Mouse (Mus musculus) gastrocnemius, postnatal 14 days (tissue): ENCODE measurements at regions not wholly inside any gene's neighbourhood (a gene's known extent, or its start where the extent isn't known, plus 50 kb on each side); places are given as distances from the start of the nearest gene placed in this dataset.

Source experiments
- DNase-seq: peaks from one replicate; pipeline ENCODE4 v3.0.0; 2021; ENCODE audit warnings: mixed read lengths
- intact Hi-C: fragments of 180-260 bp; cut with DNase I; formaldehyde crosslinking; loops from one replicate; pipeline ENCODE4 v1.15.1; 2025; ENCODE audit warnings: low total_unique reads

DNA sequence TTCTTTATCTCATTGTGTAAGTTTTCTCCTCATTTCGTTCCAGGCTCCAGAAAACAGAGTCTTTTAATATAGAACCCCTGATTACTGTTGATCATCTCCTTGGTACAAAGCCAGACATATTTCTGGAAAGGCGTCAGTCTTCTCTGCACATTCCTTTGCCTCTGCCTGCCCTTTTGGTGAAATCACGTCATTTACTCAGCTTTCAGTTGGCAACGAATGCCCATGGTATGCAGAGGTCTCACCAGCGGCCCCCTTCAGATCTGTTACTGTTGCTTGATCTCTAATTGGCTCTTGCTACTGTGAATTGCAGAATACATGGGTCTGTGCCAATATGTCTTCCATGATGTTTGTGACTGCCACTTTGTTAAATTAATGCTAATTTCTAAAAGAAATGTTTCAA lies 412.0 kb upstream of the Pitx2 start:
- DNase-seq = no peak
- intact Hi-C loops = no loop called here

DNA sequence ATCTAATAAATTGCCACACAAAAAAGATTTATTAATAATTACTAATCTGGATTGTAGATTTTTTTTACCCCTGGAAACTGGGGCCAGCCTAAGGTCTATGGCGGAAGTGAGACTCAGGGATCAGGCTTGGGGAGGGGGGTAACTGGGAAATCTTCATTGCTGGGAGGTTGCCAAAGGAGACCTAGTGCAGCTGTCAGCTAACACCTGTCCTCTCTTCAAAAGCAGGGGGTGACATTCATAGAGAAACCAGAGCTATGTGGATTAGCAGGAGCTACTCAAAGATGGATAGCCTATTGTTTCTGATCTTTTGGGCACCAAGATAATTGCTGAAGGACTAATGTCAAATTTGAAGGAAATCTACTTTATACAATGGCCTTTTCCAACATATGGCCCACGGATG lies 403.7 kb upstream of the Pitx2 start:
- DNase-seq = no peak
- intact Hi-C loops = no loop called here

DNA sequence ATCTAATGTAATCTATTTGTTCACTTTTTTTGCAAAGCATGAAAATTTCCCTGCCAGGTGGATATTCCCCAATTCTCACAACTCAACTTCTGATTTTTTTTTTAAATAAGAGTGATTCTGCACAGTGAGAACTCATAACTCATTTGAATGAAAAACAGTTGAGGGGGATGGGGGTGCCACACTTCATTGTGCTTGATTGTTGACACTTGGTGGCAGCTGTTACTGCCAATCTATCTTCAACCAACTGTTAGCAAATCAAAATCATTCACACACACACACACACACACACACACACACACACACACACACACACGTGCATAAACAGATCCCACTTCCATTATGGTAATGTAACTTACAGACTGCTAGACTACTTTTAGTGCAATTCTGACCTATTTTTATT lies 401.8 kb upstream of the Pitx2 start:
- intact Hi-C loops = no loop called here
- no peak for DNase-seq

DNA sequence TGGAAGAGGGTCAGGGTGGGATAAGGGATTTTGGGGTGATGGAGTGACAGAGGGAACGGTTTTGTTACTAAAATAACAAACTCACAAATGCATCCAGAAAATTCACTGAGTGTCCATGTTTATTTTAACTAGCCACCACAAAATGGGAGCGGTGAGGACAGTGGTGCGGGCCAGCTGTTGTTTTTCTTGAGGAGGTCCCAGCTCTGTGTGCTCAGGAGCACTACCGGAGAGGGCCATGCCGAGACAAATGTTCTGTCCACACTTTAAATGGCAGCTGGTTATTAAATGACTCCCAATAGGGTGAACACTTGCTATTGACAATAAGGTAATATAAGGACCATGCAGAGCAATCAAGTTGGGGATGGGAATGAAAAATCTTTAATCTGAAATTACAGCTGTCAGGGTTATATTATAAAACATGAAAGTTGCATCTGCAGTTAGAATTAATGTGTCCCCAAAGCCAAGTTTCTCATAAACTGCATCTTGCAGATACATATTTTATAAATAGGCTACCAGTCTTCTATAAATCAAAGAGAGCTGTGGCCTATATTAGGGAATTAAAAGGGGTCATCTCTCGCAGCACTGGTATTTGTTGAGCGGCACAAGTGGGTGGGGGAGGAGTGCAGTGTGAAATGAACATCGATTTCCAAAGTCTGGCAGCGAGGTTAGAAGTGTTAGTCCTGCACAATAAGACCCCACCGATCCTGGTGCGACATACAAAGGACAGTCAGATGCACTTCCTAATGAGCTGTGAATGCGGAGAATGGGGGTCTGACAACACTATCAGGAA lies 370.1 kb upstream of the Pitx2 start:
- DNase-seq = no peak
- intact Hi-C loops = no loop called here

DNA sequence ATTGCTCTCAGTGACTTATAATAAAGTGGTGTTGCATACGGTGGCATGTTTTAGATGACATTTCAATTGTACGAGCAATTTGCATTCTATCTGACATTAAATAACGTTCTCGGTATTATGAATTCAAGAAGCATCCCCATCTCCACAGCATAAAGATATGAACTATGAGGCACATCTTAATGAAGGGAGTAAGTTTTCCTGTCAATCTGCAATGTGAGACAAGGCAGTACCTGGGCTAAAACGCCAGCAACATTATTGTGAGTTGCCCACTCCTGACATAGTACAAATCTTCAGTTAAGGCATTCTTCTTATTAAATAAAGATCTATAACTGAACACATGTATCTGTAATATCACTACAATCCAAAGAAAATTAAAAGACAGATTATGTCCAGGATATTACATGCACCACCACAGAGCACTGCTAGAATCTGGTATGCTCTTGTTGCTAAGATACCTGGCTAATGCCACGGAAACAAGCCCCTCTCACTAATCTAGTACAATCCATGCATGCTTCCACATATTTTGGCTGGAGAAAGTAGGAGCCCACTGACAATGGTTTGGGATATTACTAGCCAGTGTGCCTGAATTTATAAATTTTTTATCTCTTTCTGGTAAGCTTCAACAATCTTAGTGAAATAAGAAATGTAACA lies 349.2 kb upstream of the Pitx2 start:
- no peak for DNase-seq
- intact Hi-C loops = no loop called here

DNA sequence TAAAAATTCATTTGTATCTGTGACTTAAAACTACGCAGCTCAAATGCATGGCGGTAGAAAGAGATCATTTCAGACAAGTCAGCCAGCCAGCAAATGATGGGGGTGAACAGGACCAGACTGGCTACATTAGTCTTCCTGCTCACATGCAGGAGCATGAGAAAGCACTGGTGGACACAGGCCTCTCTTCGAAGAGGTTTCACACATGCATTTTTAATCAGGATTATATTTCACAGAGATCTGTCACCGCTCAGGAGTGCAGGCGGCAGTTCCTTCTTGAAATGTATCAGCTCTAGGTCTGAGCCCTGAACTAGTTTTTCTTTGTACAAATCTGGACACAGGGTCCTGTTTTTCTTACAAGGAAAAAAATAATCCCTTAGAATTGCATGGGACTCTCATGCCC lies 343.2 kb upstream of the Pitx2 start:
- no peak for DNase-seq
- intact Hi-C loops = no loop called here

DNA sequence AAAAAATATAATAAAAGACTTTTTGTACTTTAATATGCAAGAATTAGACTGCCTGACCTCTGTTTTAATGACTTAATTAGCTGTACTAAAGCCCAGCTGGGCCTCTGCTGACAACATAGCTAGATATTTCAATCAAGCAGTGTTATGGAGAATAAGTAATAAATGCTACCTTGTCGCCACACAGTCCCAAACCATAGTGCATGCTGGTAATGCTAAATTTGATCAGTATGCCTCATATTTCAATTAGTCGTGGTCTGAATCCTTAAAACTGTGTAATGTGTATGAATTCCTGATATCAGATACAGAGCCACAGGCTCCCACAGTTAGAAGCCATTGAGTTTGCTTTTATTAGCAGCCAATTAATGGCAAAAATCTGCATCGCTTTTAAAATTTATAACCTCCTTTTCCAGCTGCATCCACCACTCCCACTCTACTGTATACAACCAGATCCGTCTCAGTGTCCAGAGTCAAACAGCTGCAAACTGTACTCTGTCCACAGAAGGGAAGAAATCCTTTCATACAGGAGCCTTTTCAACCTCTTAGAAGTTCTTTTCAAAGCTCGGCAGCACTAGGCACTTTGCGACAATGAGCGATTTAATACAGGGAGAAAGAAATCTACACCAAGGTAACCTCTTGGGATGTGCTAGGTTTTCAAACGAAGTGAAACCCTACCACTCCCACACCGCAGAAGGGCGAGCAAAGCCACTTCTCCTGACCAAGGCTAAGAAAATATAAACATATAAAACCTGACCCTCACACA lies 317.8 kb upstream of the Pitx2 start:
- intact Hi-C loops = loop anchor here (10.0 kb wide), 1 partner anchor 313 kb away; the partner anchor contains the start of gene Pitx2
- DNase-seq = no peak

DNA sequence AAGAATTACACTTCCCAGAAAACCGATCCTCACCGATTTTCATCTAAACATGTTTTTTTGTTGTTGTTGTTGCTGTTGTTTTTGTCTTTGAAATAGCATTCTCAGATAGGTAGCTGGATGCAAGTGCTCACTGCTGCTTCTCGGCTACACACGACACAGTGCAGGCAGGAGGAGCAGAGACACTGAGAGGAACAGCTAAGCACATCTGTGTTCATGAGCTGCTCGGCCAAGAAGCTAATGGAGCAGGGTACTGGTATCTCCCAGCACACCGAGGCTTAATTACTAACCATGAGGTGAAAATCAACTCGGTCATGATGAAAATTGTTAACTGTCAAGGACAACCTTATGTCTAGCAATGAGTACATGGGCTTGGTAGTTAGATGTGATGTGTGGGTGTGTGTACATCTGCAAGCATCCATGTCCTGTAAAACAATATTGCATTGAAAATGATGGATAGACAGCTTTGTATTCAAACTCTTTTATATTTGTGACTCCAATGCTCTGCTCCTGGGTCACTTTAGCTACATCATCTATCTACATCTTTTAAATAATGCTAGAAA lies 316.0 kb upstream of the Pitx2 start:
- DNase-seq = no peak
- intact Hi-C loops = loop anchor here (10.0 kb wide), 1 partner anchor 311 kb away; the partner anchor contains the start of gene Pitx2

DNA sequence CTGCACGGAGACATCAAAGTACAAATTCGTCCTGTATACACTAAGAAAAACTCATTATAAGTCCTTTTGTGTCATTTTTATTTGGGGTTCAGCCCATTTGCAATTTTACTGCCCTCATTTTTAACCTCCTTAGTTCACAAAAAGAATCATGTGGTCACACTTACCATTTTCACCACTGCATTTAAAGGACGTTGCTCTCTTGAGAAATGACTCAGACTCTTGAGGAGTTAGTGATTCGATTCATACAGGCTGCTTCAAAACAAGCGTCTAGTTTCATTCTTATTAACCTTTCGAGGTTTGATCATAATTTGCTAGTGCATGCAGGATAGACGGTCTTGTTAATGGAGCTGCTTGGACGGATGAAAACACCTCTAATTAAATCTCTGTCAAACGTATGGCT lies 313.0 kb upstream of the Pitx2 start:
- no peak for DNase-seq
- intact Hi-C loops = loop anchor here (10.0 kb wide), 1 partner anchor 308 kb away; the partner anchor contains the start of gene Pitx2

DNA sequence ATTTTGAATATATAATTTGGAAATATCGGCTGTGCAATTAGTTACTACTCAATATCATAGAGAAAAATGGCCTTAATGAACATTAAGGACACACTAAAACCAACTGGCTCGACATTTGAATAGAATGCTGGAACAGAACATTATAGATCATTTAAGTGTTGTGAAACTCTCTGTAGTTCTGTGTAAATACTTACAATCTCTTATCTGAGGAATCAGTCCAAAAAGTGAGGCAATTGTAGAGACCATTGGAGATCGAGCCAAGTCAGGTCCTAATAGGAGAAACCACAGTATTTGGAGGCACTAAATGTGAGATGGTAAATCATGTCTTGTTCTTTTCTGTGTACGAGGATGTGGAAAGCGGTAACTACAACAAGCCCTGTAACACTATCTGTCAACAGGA lies 308.6 kb upstream of the Pitx2 start:
- intact Hi-C loops = no loop called here

DNA sequence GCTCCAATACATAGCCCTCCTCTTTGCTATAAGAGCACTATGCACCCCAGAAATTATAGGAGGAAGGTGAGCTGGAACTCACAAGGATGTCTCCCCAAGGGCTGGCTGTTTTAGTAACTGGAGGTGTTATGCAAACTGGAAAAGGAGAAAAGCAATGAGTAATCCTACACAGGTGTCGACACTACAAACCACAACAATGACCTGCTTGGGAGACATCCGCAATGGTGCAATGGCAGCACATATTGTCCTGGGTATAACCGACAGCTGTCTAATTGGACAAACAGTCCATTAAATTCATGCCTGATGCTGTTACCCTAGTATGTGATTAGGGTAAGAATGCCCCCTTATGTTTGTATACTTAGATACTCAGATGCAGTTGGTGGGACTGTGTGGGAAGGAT lies 303.1 kb upstream of the Pitx2 start:
- intact Hi-C loops = no loop called here
- DNase-seq = no peak

More for the DNA sequence above, 308.6 kb upstream of the Pitx2 start:
- DNase-seq = no peak

DNA sequence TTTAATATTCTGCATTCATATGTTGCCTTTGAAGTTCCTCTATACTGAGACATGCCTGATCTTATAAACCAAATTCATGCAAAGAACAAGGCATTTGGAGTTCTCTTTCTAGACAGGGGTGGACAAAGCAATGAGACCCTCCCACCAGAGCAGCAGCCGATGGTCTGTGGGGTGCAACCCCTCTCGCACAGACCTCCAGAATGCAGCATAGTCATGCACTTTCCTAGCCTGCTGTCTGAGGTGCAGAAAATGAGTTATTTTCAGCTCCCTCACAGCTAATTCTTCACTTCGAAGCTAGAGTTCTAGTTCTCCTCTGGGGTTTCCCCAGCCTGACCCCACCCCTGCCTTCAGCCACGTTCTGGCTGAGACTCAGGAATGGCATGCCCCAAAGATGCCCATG lies 288.6 kb upstream of the Pitx2 start:
- intact Hi-C loops = no loop called here
- DNase-seq = no peak

DNA sequence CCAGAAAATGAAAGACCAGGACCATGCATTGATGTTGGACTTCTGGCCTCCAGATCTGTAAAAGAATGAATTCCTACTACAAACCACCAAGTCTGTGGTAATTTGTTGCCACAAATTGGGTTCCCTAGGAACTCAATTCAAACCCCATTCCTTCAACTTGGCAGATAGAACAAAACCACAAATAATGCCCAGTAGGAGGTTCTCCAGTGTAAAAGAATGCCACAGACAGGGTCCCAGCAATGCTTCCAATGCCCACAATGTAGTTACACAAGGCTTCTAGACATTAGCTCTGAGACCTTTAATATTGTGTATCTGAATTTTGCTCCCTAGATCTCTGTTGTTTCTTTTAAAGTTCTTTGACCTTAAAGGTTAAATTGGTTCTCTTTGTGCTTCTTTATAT lies 278.2 kb upstream of the Pitx2 start:
- no peak for DNase-seq
- intact Hi-C loops = no loop called here

DNA sequence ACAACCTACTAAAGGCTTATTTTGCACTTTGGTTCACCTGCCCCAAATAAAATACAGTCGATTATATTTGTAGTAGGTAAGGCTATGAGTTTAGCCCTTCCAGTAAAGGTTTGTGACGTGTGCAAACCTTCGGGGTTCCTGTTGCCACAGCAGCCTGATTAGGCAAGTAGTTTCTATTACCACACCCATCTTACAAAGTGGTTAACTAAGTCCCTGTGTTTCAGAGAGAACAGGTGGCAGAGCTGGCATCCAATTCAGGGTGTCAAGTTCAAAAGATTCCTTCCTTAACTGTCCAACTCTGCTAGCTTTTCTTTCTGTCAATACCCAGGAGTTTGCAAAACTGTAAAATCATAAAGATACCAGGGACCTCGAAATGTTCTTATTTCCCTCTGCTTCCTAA lies 277.5 kb upstream of the Pitx2 start:
- intact Hi-C loops = no loop called here
- DNase-seq = no peak

DNA sequence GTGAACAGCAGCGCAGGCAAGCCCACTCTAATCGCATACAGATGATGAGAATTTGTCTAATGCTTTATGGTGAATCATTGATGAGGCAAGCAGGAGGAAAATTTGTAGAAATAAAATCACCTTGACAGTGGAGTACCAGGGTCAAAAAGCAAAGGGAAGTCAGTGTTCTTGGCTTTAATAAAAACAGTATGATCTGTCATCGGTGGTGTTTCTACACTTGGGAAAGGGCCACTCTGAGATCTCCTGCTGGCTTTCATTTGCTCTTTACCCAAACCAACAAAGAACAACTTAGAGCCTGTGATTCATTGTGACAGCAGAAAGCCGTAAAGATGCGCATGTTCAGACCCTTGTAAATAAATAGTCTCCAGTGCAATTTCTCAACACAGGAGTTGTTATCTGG lies 261.1 kb upstream of the Pitx2 start:
- no peak for DNase-seq
- intact Hi-C loops = no loop called here

DNA sequence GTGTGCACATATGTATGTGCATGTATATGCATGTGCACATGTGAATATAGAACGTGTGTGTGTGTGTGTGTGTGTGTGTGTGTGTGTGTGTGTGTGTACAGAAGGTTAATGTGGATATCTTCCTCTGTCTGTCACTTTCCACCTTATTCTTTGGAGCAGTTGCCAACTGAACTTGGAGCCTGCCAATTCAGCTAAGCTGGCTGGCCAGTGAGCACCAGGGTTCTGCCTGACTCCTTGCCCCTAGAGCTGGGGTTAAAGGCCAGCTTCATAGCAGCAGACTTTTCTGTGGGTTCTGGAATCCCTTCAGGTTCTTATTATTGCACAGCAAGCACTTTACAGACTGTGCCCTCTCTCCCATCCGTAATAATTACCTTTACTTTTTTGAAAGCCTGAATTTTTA lies 258.5 kb upstream of the Pitx2 start:
- no peak for DNase-seq
- intact Hi-C loops = no loop called here

DNA sequence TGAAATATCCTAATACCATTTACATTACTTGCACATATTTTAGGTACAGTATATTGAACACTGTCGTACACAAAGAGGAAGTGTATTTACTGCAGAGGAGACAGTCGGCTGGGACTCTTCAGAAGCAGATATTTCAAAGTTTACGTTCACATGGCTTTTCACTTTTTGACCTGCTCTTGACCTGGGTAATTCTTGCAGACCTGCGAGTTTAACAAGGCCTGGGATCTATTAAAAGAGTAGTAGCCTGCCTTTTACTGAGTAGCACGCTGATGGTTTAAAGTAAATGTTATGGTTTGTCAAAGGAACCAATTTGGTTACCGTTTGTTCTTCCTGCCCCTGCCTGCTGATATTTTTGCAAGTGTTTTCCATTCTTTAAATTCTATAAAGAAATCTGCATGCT lies 255.0 kb upstream of the Pitx2 start:
- intact Hi-C loops = no loop called here
- no peak for DNase-seq

DNA sequence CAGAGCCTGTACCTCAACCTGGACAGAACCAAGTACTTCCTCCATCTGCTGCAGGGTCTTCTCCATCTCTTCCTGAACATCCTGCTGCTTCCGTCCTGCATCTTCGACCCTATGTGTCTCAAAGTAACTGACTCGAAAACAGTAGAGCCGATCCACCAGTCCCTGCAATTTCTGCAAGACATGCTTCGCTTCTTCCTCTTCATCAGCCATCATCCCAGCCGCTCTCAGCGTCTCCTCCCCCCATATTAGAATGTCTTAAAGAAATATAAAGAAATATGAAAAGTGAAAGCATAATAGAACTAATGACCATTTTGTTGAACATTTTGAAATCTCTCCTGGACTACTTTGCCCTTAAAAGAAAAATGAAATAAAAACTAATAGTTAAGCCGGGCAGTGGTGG lies 244.8 kb upstream of the Pitx2 start:
- intact Hi-C loops = no loop called here
- DNase-seq = no peak

DNA sequence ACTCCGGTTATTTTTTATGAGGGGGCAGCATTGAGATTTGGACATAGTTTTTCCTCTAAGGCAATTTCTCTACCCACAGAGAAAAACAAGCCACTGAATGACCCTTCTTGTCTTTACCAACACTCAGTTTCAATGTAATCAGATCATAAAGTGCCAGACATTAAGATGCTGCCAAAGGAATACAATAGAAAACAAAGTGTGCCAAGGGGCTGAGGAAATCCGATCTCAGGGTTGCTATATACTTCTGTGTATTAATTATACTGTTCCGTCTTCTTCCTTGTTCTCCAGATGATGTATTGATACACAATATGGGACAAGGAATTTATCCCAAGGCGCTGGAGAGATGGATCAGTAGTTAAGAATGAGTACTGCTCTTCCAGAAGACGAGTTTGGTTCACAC lies 222.9 kb upstream of the Pitx2 start:
- intact Hi-C loops = no loop called here
- no peak for DNase-seq

DNA sequence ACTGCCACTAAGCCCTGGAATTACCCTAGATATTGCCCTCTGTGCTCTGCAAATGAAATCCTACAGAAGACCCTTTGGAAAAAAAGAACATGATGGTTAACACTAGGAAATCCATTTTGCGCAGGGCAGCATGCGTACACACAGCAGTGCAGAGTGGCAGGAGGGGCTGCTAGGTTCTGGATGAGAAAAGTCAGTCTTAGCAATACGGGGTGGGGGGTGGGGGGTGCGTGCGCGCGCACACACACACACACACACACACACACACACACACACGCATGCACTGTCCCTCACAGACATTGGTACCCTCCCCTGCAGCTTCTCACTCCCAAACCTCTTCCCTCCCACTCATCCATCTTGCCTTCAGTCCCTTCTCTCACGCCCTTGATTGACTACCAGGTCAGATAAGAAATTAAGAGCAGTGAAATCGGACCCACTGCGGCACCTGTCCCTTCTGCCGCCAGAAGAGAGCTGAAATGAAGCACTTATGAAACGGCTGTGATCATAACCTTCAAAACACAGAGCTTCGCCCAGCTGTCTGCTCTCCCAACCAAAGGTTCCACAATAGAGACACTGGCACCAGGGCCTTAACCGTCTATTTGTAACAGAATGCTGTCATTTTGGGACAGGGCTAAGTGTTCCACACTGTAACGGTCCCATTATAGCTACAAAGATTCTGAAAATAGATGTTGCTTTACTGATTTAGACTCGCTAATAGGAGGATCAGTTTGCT lies 209.3 kb upstream of the Pitx2 start:
- peak; percentile 7 for DNase-seq
- intact Hi-C loops = no loop called here
